Comparison of ENCODE assay signal across 7 mouse cellular contexts in the genomic region with DNA sequence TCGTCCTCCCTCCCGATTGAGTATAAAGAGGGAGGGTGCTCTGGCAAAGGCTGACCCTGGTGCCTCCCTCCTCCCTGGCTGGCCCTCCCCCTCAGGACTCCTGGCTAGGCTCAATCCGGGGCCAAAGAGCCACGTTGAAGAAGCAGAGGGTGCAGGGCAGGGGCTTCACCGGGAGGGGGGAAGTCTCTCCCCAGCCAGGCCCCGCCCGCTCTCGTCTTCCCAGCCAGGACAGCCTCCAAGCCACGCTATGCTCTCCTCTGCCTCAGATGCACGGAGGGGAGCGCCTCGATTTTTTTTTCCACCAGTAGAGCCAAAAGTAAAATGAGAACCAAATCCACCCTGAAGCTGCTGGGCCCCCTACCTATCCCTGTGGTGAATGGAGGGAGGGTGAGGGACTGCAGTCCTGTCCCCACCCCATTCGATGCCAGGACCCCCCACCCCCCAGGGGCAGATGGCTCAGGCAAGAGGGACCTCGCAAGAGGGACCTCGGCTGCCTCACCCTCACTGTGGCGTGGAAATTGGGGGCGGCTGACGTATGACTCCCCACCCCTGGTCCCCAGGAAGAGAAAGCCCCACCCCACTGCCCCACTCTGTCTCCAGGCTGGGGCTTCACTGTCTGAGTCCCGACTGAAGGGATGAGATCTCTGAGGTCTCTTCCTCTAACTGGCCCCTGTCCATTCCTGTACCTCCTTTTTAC. TPM values are rescaled to one million over a fixed set of nuclear protein-coding genes. Genes with fewer than 3 reads are reported as not detected.
DNase-seq lines count a peak whose midpoint lies in the region; ATAC-seq and TF ChIP-seq lines count a peak whose summit lies in the region.

No protein-coding gene starts in this region.

- no peaks in the 10 kb centered on the region for H3K9me3 ChIP-seq in heart, postnatal 0 days (replicated peaks; ENCODE audit: control insufficient read depth, low read length)
- H3K9me3 ChIP-seq in midbrain, embryonic 12.5 days: no peaks in the 10 kb centered on the region

- 0 out of 2 replicates have a peak overlapping the region, but pooled peaks have one; percentile 7 for H3K4me3 ChIP-seq in heart, postnatal 0 days (ENCODE audit: low read depth, low read length)
- peak overlapping the region; percentile 8; the same call in 1 of the 2 replicates for H3K4me3 ChIP-seq in midbrain, embryonic 12.5 days

- H3K9ac ChIP-seq in heart, postnatal 0 days (replicated peaks; ENCODE audit: low read depth, low read length): no peak overlapping the region
- 0 out of 2 replicates have a peak overlapping the region, but pooled peaks have one; percentile 24 for H3K9ac ChIP-seq in midbrain, embryonic 12.5 days (replicated peaks)

- TF ChIP-seq EP300 in heart, postnatal 0 days (IDR thresholded peaks at IDR 0.05; ENCODE audit: low read depth): no peak

- H3K36me3 ChIP-seq in heart, postnatal 0 days (replicated peaks; ENCODE audit: control insufficient read depth, insufficient read depth, low read length): no peaks in the 10 kb centered on the region
- H3K36me3 ChIP-seq in midbrain, embryonic 12.5 days: no peaks in the 10 kb centered on the region

- H3K4me1 ChIP-seq in heart, postnatal 0 days (ENCODE audit: control insufficient read depth, insufficient read depth): 0 out of 2 replicates have a peak, but pooled peaks cover 8% of the 10 kb centered on the region
- peaks cover 24% of the 10 kb centered on the region for H3K4me1 ChIP-seq in midbrain, embryonic 12.5 days

- H3K27ac ChIP-seq in heart, postnatal 0 days (ENCODE audit: low read depth): peak overlapping the region; percentile 73
- H3K27ac ChIP-seq in midbrain, embryonic 12.5 days (replicated peaks): no peak overlapping the region

- H3K27me3 ChIP-seq in heart, postnatal 0 days (ENCODE audit: control insufficient read depth, insufficient read depth, low read length): peaks cover 42% of the 10 kb centered on the region
- peaks cover 58% of the 10 kb centered on the region for H3K27me3 ChIP-seq in midbrain, embryonic 12.5 days

- ATAC-seq in heart, postnatal 0 days (ENCODE audit: insufficient read depth, low read depth): peak; percentile 55; the same call in 1 of the 2 replicates
- ATAC-seq in midbrain, embryonic 12.5 days (ENCODE audit: low FRiP score, low read depth): no peak
- ATAC-seq in megakaryocyte, adult 5-6 weeks (ENCODE audit: poor library complexity, severe bottlenecking): no peak

- TF ChIP-seq CTCF in heart, postnatal 0 days (IDR thresholded peaks at IDR 0.05; ENCODE audit: low read depth): no peak

- 8% methylated on average over 18 of the region's 19 CpGs for WGBS in heart, postnatal 0 days
- 3% methylated on average over 19 of the region's 19 CpGs for WGBS in midbrain, embryonic 12.5 days

- DNase-seq in ES-CJ7 (ENCODE audit: low read depth, low spot score): peak; percentile 29
- peak; percentile 81 for DNase-seq in embryo, embryonic 11 days
- DNase-seq in heart, postnatal 0 days (ENCODE audit: low spot score): no peak
- DNase-seq in T-cell, adult 2 months (ENCODE audit: low spot score): no peak
- DNase-seq in adrenal gland, adult 18-20 months (ENCODE audit: low spot score in 2 of 2): no peak

- H3K4me2 ChIP-seq in heart, postnatal 0 days (ENCODE audit: low read depth, low read length): peak overlapping the region; percentile 43; the same call in 1 of the 2 replicates
- peak overlapping the region; percentile 40 for H3K4me2 ChIP-seq in midbrain, embryonic 12.5 days (replicated peaks)

RNA-seq across cellular contexts. Expression of a gene that starts 53.2 kb away (rescaled TPM):
- 263 and 322 TPM in 2 replicates for total RNA-seq in heart, postnatal 0 days (2014; rRNA removed; ENCODE audit: low replicate concordance)
- polyA plus RNA-seq in heart, postnatal 0 days (2015; fragmentation: Nextera tagmentation; extraction: Ambion mirVana): 334 and 345 TPM in 2 replicates
- 405 and 569 TPM in 2 replicates for polyA plus RNA-seq in midbrain, embryonic 12.5 days (2016; fragmentation: Nextera tagmentation; extraction: Ambion mirVana)
- 0.36 and 0.42 TPM in 2 replicates for total RNA-seq in megakaryocyte, adult 5-6 weeks (2015)
- total RNA-seq in megakaryocyte, adult 5-6 weeks (2017): 0.49 and 4.8 TPM in 2 replicates
- 10 to 100 TPM; 20.4 to 40.2 TPM for total RNA-seq in adrenal gland, adult 18-20 months (2021)

Comparison
In these comparisons a context has a peak if more than half of its experiments do, and no peak if none do; other contexts are left out.
1. DNase-seq: peak in ES-CJ7 (single experiment) and embryo, embryonic 11 days (single experiment); none in heart, postnatal 0 days (single experiment), T-cell, adult 2 months (single experiment) and adrenal gland, adult 18-20 months (0 of 2).